Mouse (Mus musculus) thymus, postnatal 10 days (tissue): ENCODE measurements at regions not wholly inside any gene's neighbourhood (a gene's known extent, or its start where the extent isn't known, plus 50 kb on each side); places are given as distances from the start of the nearest gene placed in this dataset.

Experiments
- DNase-seq, 2 experiments: peaks; one replicate each; pipeline ENCODE4 v3.0.0; 2021; ENCODE audit warnings: low spot score in 2 of 2

DNA sequence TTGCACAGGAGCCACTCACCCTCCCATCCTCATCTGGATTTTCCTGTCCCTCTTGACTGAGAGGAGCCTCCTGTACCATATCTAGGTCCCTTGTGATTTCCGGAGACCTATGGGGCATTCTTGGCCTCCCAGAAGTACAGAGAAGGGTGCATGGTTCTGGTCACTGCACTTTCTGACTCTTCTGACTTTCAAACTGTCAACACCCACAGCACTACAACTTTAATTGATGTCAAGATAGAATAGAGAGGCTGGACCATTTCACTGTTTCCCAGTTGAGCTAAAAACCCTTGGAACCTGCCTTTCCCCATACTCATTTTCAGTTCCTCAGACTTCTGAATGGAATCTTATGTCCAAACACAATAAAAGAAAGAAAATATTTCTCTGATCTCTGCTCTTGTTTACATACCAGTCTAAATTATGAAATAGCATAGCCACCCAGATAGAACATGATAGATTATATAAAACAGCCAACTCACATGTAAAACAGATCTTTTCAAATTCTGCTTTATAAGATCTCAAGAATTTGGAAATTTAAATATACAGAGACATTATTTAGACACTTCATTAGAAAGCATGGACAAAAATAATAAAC, 144.2 kb downstream of the Ptger3 start:
- DNase-seq: no peak

DNA sequence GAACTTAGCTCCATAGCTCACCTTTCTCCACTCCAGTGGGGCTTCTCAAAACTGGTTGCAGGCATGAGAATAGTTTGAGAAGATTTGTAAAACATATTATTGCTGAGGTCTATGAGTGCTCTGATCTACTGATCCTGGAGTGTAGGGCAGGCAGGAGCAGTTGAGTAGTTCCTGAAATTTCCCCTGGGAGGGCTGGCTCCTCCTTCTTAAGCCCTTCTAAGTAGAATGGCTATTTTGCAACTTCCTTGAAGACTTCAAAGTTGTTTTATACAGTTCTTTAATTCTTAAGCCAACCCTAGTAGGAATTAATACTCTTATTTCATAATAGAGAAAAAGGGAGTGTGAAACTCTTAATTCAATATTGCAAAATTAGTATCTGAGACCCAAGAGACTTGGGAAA, 133.3 kb downstream of the Ptger3 start:
- DNase-seq: no peak

DNA sequence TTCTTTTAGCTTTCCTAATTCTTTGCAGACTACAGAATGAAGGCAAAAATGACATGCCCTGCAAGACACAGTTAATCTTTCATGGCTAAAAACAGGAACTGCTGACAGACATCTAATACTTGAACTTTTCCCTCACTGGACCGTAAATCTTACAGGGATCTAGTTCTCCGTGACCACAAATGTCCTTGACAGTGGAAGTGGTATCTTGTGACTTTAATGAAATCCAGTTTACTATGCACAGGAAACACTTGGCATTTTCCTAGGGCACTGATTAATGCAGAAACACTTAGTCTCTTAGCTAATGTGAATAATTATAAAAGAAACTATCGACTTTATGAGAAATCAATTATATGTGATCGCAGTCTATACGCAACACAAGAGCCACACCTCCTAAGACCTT, 131.8 kb downstream of the Ptger3 start:
- DNase-seq: no peak

DNA sequence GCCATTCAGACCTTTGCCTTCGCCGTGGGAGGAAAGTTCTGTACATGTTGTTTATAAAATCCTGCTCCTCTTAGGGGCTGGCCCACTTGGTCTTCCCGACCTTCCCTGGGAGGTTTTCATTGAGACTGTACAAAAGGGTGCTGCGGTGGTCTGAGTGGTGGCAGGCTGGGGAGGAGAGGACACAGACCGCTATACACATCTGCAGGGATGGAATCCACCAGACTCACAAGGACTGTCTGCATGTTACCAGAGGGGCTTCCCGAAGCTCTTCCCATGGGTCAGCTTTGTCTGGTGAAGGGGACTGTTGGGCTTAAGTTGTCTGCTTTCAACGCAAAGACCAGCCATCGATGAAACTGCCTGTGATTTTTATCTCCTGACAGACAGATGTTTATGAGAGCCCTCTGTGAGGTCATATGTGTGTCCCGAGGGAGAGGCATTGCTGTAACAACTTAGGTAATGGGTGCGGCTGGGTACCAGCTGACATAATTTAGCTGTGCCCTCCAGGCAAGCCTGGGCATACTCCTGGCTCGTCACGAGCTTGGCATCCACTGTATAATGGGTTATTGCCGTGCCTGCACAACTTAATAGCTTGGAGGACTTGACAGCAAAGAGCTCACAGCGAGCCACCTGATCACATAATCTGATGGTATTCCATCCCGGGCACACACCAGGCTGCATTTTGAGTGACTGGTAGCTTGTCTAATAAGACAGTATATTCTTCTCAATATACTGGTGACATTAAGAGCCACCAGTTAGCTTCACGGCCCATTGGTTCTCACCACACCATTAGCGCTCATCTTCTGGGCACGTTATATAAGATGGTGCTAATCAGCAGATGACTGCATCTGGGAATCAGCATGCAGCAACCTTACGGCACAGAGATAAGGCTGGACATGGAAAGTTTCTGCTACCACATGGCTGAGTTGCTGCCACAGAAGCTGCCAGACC, 128.7 kb downstream of the Ptger3 start:
- DNase-seq: no peak
